Mouse (Mus musculus): ENCODE measurements around the gene 5730409E04Rik. TPM values are rescaled to one million over a fixed set of nuclear protein-coding genes. Genes with fewer than 3 reads are reported as not detected.

Gene 5730409E04Rik
- total RNA-seq, 2 experiments from 2014 or later: 21.9 to 24.5 TPM

DNA sequence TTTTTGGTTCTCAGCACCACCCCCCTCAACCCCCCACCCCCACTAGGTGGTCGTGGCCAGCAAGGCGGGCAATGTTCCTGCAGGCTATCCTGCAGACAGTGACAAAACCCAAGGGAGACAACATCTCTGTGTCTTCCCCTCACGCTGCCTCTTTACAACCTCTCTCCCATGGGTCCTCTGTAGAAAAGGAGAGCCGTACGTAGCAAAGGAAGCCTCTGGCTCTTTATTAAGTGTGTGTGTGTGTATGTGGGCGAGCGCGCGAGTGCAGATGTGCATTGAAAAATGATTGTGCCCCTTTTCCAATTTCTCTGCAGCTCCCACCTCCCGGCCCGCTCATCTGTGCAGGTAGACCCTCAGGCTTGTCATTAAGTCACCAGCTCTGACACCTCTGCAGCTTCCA is 26.7 kb downstream of the 5730409E04Rik start:
- no peak for DNase-seq (ENCODE audit: low spot score)

DNA sequence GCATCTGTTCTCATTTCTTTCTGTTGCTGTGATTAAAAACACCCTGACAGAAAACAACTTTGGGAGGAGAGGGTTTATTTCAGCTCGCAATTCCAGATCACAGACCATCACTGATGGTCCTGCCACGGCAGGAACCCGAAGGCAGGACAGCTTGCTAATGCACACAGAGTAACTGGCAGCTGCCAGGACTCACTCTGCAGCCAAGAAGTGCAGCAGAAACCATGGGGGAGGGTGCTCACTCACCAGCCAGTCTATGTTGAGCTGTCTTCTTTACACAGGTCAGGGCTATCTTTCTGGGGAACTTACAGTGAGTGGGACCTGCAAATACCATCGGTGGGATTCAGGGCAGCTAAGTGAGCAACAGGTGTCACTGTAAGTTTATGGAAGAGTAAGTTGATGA is 27.8 kb downstream of the 5730409E04Rik start:
- no peak for DNase-seq (ENCODE audit: low spot score)

DNA sequence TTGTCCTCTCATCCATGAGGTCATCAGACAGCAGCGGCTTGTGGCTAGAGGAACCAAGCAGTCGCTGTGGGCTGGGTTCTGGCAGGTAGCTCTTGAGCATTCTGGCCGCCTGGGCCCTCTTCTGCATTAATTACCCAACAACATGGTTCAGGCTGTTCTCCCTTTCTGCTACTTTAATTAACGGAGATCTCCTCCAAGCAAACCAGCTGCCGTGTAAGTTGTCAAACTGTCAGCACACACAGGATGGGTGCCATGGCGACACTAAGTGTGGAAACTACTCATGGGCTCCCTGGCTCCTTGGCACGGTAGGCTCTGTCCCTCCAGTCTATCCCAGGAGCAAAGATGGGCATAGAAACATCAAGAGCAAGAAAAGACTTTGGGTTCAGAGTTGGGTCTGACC is 29.7 kb downstream of the 5730409E04Rik start:
- peak; percentile 32 for DNase-seq (ENCODE audit: low spot score)

GRCm38 (mm10) chr4:126641901-126642300 is 32.3 kb downstream of the 5730409E04Rik start:
- DNase-seq (ENCODE audit: low spot score): no peak

DNA sequence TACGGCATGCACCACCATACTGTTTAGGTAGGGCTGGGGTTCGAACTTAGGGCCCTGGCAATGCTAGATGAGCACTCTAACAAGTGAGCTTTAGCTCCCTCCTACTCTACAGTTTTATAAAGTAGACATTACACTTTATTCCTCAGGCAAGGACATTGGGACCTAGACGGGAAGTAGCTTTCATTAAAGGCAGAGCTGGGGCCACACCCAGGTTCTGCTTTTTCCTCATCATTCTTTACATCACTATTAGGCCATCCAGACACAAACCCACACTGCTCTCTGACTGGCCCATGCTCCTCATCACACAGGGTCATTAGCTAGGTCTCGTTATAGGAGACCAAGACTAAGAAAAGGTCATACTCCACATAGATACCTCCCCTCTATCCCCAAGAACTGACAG is 34.2 kb downstream of the 5730409E04Rik start:
- no peak for DNase-seq (ENCODE audit: low spot score)

GRCm38 (mm10) chr4:126644333-126644963 is 34.8 kb downstream of the 5730409E04Rik start:
- no peak for DNase-seq (ENCODE audit: low spot score)

GRCm38 (mm10) chr4:126647996-126648910 is 38.6 kb downstream of the 5730409E04Rik start:
- DNase-seq (ENCODE audit: low spot score): no peak

DNA sequence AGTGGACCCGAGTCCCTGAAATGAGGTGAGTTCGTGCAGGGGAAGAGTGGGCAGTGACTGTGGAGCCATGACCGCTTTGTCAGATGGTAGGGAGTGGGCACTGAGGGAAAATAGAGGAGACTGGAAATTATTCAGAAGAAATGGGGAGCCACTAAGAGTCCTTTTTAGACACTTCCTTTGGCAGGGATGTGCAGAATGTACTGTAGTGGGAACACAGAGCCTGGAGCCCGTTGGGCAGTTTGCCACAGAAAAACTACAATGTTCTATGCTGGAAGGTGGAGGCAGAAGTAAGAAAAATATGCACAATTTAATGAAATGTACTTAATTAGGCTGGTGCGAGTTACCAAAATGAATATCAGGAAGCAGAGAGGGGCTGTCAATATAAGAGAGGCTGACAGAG is 43.5 kb downstream of the 5730409E04Rik start:
- no peak for DNase-seq (ENCODE audit: low spot score)

GRCm38 (mm10) chr4:126655356-126655755 is 45.7 kb downstream of the 5730409E04Rik start:
- no peak for DNase-seq (ENCODE audit: low spot score)

DNA sequence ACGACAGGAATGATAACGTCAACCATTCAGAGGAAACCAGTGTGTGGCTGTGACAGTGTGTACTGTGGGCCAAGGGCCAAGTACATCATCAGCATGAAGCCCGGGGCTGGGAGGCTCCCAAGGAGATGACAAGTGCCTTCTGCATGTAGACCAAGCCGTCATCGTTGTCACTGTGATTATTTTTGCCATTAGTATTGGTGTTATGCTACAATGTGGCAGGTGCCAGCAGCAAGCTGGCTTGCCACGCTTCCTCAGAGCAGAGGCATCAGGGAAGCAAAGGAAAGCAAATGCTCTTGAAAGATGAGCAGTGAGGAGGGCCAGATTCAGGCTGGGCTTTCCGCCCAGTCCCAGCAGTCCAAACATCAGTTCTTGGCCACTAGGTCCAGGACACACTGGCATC is 51.6 kb downstream of the 5730409E04Rik start:
- no peak for DNase-seq (ENCODE audit: low spot score)

Small RNAs within 50 kb of the gene (microRNA-seq; reads per million reads assigned to microRNA genes)
- gene Mir7119: not detected

Other genes with a start within 250 kb of the 5730409E04Rik start
- 1 to 10 TPM; 7.6 TPM for gene Ago3, start 180.3 kb upstream of the 5730409E04Rik start, total RNA-seq (2021)
- gene Ago1, start 141.2 kb upstream of the 5730409E04Rik start, total RNA-seq (2021): 1 to 10 TPM; 5.8 to 6.2 TPM
- gene Ago4, start 76.3 kb upstream of the 5730409E04Rik start, total RNA-seq (2021): 1 to 10 TPM; 5.1 to 5.8 TPM
- gene Clspn, start 52.9 kb upstream of the 5730409E04Rik start, total RNA-seq (2021): not detected
- gene Psmb2, start 67.8 kb downstream of the 5730409E04Rik start, total RNA-seq (2021): 100 to 1,000 TPM in 1 of 2 experiments, 10 to 100 TPM in 1; 95.6 to 104 TPM
- gene Tfap2e, start 126.4 kb downstream of the 5730409E04Rik start, total RNA-seq (2021): not detected
- gene Ncdn, start 143.6 kb downstream of the 5730409E04Rik start, total RNA-seq (2021): 10 to 100 TPM; 12.4 to 13.3 TPM
- 10 to 100 TPM; 23.6 to 25.5 TPM for gene AU040320, start 143.7 kb downstream of the 5730409E04Rik start, total RNA-seq (2021)